Mouse (Mus musculus): ENCODE measurements at regions not wholly inside any gene's neighbourhood (a gene's known extent, or its start where the extent isn't known, plus 50 kb on each side); places are given as distances from the start of the nearest gene placed in this dataset.

DNA sequence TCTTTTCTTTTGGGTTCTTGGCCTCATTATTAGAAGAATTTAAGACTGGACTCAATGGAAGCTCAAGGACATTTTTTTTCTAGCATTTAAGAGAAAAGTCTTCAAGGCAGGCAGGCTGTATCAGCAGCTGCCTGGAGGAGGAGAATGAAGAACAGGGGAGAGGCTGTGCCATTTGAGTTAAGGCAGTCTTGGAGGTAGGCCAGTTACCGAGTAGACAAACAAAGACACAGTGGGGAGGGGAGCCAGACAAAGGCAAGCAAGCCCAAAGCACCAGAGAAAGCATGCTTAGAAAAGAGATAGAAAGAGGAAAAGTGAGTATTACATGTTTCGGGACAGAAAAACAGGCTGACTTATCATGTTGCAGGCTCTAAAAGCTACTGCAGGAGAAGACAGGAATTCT, 392.0 kb downstream of the Igsf11 start:
- no peak for DNase-seq (ENCODE audit: low spot score)

- no peak for DNase-seq (ENCODE audit: low spot score)
Measured at GRCm38 (mm10) chr16:39285028-39285744, 392.7 kb downstream of the Igsf11 start.

DNA sequence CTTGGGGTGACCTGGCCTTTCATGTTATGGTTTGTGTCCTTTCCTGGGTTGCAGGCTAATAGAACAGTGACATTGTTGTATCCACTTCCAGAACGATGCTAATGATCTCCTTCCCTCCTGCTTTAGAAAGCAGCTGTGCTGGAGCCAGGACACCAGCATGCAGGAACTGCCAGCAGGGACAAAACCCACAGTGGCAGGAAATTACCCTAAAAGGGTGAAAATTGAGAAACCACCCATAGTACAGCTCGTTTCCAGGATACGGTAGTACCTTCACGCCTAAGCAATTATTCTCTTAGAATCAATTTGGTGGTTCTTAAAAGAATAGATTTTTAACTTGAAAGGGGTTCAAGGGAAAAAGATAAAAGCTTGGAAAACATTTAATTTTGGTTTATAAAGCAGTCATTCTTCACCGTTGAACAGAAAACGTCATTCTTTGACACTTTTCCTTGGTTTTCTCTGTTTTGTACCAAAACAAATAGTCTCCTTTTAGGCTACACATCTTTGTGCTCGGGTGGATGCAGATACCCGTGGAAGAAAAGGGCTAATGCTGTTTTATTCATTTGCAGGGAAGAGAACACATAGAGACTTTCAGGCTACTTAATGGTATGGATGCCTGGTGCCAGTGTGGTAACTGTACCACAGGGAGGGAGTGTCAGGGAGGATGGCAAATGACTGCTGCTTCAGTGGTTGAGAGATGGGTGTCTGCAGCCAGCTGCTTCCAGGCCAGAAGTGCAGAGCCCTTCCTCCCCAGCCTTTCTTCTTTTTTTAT, 394.5 kb downstream of the Igsf11 start:
- no peak for DNase-seq (ENCODE audit: low spot score)

GRCm38 (mm10) chr16:39298856-39299255, 406.4 kb downstream of the Igsf11 start:
- no peak for DNase-seq (ENCODE audit: low spot score)

DNA sequence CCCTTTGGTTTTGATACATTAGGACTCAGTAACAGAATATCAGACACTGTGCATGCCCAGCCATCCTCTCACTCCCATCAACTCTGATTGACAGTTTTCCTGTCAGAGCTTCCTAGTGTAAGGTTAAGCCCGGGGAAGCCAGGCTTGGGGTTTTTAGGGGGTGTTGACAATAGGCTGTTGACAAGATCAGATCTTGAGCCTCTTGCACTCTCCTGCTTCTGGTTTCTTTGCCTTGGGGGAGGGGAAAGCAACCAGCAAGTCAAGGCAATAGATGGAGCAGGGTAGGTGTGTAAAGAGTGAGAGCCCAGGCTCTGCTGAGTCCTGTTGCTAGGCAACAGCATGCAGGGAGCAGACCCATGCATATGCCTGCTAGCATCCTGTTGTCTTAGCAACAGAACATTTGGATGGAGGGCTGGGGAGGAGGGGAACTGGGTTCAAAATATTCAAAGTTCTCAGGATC, 410.5 kb downstream of the Igsf11 start:
- peak; percentile 60 for DNase-seq (ENCODE audit: low spot score)

DNA sequence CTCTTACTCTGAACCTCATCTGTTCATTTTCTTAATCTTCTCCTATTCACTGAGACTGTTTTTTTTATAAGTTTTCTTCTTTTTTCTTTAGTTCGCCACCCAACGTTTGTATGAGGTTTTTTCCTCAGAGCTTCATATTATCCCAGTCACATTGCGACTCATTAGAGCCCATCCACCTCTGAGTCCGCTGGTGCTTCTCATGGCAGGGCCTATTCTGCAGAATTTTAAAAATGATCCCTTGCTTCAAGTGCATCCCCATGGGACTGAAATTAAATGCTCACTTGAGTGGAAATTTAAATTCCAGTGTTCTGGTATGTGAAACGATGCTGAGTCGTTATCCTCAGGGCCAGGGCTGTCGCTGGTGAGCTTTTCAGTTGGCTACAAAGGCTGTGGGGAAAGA, 410.9 kb downstream of the Igsf11 start:
- DNase-seq (ENCODE audit: low spot score): no peak

- DNase-seq (ENCODE audit: low spot score): no peak
Measured at GRCm38 (mm10) chr16:39307951-39308350, 415.5 kb downstream of the Igsf11 start.

DNA sequence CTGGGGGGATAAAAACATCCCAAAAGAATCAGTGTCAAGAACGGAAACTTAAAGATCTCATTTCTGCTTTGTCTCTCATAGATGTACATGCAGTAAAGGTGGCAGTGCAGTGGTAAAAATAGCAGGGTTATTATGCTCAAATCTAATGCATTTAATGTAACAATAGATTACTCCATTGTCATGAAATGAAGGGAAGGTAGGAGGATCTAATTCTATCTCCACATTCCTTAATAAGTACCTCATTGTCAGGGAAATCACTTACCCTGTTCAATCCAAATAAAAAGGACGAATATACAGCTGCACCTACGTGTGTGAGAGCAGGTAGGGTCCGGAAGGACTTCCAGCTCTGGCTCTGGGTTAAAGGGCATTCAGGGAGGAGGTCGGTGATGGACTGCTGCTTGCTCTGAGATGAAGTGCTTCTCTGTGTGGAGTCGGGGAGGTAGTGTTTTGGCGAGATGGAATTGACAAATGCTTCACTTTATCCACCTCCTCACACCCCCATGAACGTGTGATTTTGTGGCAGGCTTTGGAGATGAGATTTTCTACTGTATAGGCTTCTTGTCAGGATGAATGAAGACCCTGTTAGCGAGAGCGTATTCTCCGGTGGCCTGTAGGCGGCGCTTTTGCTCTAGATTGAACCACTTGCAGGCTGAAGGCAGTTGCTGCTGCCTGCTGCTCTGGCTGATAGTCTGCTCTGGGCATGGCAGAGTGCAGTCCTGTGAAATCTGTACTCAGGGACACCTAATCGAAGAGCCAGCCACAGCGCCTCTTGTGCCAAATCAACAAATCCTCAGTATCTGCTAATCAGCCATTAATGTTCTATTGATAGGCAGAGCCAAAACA, 424.5 kb downstream of the Igsf11 start:
- peak; percentile 86 for DNase-seq (ENCODE audit: low spot score)

DNA sequence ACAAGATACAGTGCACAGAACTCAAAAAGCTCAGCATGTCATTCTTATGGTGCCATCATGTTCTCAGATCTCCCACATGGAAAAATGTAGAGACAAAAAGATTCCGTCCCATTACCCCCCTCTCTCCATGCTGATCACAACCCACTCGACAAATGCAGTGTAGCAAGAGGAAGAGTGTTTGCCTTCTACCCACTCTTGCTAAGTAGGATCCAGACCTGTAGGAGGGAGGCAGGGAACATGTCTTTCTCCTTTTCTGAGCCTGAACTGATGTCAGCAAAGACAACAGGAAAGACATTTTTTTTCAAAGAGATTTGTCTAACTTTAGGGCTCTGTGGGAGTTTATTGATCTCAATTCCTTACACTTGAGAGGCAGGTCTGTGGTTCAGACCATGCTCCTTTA, 433.2 kb downstream of the Igsf11 start:
- no peak for DNase-seq (ENCODE audit: low spot score)

GRCm38 (mm10) chr16:39363657-39364056, 471.2 kb downstream of the Igsf11 start:
- no peak for DNase-seq (ENCODE audit: low spot score)

DNA sequence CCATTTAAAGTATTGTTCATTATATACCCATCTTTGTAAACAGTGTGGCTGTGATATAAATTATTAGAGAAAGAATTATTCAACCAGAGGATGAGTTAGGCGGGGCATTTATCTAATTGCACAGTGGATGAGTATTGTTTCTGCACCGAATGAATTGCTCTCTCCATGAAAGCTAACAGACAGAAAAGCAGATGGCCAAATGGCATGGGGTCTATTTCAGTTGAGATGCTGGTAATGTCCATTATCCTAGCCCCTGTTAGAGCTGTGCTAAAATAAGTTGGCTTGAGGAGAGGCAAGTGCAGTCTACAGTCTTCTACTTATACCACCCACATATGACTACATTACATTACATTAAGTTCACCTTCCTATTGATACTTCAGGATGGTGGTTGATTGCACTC, 475.8 kb downstream of the Igsf11 start:
- DNase-seq (ENCODE audit: low spot score): no peak

GRCm38 (mm10) chr16:39374616-39375015, 482.1 kb downstream of the Igsf11 start:
- no peak for DNase-seq (ENCODE audit: low spot score)

DNA sequence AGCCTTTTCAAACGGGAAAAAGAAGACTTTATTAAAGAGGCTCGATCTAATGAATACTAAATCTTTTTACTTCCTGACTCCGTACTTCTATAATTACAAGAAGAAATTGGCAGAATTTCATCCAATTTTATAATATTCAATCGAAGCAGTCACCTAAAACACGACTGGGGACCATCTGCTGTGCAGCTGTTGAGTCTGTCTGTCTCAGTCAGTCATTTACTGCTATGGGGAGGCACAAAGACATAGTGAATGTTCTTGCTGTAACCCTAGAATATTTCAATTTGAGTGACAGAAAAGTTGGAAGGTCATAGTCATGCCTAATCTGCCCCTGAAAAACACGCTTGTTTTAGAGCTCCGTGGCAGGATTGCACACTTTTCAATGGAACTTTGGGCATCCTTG, 487.5 kb downstream of the Igsf11 start:
- DNase-seq (ENCODE audit: low spot score): peak; percentile 18

GRCm38 (mm10) chr16:39389943-39390342, 497.5 kb downstream of the Igsf11 start:
- DNase-seq (ENCODE audit: low spot score): no peak

DNA sequence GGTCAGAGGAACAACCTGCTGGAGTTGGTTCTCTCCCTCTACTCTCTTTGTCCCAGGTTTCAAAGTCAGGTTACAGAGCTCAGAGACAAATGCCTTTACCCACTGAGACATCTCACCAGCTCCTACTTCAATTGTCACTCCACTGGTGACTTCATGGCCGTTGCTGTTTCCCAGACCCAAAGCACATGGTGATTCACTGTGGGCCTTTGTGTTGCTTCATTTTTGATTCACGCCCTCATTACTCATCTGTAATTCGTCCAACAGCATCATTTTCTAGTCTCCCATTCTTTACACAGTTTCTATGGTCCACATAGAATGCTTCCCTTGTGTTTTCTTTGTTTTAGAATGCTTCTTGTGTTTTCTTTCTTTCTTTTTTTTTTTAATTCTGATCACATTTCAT, 498.2 kb downstream of the Igsf11 start:
- DNase-seq (ENCODE audit: low spot score): no peak

GRCm38 (mm10) chr16:39402101-39402749, 509.8 kb downstream of the Igsf11 start:
- DNase-seq (ENCODE audit: low spot score): no peak

- no peak for DNase-seq (ENCODE audit: low spot score)
Measured at GRCm38 (mm10) chr16:39431581-39431980, 539.1 kb downstream of the Igsf11 start.

- DNase-seq (ENCODE audit: low spot score): no peak
Measured at GRCm38 (mm10) chr16:39445740-39446139, 538.4 kb upstream of the Lsamp start.

DNA sequence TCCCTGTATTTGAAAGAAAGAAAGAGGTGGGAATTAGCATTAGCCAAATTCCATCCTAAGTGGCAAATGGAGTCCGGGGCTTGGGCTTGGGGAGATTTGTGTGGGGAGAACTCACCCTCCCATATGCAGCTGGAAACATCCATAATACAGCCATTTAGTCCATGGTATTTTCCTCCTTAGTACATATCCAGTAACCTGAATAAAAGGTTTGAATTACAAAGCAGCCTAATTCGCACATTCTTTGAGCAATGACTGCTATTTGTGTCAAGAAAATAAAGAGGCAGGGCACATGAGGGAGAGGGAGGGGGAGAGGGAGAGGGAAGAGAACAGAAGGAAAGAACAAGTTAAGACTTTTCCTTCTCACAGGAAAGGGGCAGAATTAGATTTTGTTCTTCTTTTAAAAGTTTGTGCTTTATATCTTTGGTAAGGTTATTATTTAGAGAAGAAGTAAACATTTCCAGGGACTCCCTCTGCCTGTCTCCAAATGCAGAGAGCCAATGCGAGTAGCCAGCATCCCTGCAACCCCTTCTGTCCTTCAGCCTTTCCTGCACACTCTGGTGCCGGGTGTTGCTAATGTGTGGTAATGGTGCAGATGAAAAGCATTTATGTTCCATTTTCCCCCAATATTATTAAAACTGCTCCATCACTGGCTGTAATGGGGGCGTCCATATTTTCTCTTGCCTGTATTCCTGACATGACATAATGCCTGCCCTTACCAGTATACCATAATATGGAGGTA, 530.6 kb upstream of the Lsamp start:
- DNase-seq (ENCODE audit: low spot score): peak; percentile 2
